Mouse (Mus musculus): Measurements from ENCODE around the gene Fbxo47.

Gene Fbxo47

DNA sequence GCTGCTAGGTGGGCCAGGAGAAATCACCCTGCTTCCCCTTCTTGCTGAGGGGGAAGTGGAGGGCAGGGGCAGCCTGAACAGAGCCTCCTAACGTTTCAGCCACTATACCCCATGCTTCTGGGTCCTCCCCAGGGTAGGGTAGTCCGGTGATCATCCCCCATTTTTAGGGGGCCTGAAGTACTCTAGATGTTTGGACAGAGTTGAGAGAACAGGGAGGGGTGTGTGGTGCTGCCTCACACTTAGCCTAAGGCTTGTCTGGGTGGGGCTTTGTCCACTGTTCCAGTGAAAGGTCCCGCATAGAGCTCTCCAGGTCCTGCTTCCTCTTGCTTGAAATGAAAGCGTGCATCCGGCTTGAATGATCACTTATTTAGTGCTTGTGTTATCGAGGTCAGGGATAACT, 53.5 kb downstream of the Fbxo47 start:
- no peak for DNase-seq (ENCODE audit: low spot score in 2 of 2)

DNA sequence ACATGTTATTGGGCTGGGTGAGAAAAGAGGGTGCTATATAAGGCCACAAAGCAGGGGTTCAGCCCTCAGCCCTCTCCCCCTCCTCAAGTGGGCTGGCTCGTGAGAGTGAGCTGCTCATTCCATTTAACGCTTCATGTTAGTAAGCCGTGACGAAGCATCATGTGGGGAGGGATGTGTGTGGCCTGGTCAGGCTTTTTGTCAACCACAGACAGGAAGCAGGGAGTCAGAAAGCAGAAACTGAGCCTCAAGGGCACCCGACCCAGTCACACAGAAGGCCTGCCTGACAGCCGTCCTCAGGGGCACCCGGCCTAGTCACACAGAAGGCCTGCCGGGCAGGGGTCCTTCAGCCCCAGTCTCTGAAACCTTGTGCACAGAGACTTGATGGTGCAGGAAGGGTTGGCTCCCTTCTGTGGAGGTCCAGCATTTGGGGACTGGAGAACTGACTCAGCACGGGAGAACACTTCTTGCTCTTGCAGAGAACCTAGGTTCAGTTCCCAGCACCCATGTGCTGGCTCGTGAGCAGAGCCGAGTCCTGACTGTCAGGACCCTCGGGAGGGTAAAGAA, 54.0 kb downstream of the Fbxo47 start:
- peak in 1 of 2 experiments; percentile 35 for DNase-seq (ENCODE audit: low spot score in 2 of 2)

DNA sequence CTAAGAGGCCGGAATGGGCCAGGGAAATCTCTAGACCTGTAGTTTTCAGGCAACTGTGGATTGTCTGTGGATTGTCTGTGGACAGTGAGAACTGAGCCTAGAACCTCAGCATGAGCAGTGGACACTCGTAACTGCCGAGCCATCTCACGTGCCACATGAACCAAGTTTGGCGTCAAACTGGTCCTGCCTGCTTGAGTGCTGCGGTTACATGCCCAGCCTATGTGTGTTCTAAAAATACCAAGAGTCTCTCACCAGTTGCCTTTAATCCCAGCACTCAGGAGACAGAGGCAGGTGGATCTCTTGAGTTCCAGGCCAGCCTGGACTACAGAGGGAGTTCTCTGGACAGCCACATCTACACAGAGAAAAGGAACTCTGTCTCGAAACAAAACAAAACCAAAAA, 54.6 kb downstream of the Fbxo47 start:
- DNase-seq (ENCODE audit: low spot score in 2 of 2) = no peak

DNA sequence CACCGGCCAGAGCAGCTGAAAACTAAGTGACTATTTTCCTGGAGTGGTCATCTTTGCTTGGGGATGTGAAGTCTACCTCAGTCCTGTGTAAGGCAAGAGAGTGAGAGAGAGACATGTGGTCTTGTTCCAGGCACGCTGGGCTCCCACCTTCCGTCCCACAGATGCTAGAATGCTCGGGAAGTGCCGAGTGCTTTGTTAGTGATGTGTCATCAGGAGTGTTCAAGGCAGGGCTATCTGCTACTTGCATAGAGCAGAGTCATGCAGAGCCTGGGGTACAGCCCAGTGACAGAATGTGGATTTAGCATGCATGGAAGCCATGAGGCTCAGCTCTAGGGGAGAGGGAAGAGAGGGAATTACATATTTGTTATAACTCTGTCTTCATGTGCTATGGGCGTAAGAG, 56.3 kb downstream of the Fbxo47 start:
- no peak for DNase-seq (ENCODE audit: low spot score in 2 of 2)

DNA sequence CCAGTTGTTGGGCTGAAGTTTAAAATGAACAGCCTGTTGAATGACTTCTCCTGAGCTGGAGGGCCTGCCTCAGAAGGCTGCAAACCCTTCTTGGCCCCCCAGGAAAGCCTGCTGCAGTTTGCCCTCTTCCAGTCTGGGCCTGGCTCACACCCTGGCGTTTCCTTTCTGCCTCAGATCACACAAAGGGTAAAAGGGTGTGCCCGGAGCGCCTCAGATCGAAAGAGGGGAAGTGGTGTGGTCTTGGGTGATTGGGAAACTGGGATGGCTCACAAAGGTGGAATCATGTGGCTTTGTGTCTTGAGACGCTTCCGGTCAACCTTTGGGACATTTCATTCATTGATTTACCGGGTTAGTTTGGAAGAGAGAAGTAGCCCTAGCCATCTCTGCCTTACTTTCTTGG, 57.5 kb downstream of the Fbxo47 start:
- DNase-seq (ENCODE audit: low spot score in 2 of 2) = no peak

DNA sequence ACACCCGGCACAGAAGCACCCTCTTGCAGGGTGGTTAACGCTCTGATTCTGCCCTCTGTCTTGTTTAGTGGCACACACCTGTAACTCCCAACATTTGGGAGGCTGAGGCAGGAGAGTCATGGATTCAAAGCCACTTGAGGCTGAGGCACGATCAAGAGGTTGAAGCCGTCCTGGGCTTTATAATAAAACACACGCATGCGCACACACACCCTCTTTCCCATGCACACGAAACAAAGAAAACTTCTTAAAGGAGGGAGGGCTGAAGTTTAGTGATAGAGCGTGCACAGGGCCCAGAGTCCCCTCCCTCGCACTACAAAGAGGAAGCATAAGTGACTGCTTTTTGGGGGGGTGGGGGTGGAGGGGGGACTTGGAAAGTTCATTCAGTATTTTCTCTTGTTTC, 58.0 kb downstream of the Fbxo47 start:
- DNase-seq (ENCODE audit: low spot score in 2 of 2) = no peak

DNA sequence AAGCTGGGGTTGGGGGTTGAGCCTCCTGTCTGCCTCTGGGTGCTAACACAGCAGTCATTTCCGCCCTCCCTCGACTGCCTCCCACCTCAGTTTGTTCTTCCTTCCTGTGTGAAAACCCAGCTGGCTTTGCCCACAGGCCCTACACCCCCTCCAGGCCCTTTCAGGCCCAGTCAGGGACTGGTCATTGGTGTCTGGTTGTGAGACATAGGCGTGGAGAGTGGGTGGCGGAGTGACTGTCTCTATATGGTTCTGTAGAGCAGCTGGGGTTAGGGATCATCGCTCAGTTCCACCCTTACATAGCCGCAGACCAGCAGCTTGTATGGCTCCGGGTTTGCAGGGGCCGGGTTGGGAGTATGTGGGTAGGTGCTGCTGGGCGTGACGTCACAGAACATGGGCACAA, 58.7 kb downstream of the Fbxo47 start:
- DNase-seq (ENCODE audit: low spot score in 2 of 2) = peak in 1 of 2 experiments; percentile 40

DNA sequence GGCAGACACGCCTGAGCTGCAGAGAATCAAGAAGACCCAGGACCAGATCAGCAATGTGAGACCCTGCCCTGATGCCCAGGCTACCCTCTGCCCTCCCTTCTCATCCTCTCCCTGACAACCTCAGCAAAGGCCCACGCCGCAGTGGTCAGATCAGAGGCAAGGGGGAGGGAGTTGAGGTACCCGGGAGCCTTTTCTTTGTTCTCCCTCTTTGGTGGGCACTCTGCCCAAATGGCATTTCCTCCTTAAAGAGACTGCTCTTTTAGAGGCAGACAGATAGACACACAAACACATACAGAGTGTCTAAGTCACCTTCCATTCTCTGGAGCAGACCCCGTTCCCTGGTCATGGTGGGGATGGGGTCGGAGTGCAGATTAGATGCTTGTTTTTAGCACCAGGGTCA, 59.1 kb downstream of the Fbxo47 start:
- DNase-seq (ENCODE audit: low spot score in 2 of 2) = no peak

DNA sequence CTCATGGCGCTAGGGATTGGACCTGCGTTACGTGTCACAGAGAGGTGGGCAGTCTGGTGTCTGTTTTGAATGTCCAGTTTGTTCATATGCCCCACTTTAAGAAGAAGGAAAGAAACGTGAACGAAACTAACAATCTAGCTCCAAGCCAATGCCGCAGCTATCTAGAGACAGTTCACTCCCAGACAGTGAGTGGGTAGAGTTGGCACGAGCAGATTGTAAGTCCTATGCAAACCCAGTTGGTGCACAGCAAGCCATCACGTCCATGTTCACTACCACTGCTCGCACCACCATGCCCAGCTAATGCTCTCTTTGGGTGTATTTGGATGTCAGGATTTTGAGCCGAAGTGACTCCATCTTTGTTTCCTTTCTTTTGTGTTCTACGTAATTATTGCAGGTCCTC, 59.8 kb downstream of the Fbxo47 start:
- no peak for DNase-seq (ENCODE audit: low spot score in 2 of 2)

DNA sequence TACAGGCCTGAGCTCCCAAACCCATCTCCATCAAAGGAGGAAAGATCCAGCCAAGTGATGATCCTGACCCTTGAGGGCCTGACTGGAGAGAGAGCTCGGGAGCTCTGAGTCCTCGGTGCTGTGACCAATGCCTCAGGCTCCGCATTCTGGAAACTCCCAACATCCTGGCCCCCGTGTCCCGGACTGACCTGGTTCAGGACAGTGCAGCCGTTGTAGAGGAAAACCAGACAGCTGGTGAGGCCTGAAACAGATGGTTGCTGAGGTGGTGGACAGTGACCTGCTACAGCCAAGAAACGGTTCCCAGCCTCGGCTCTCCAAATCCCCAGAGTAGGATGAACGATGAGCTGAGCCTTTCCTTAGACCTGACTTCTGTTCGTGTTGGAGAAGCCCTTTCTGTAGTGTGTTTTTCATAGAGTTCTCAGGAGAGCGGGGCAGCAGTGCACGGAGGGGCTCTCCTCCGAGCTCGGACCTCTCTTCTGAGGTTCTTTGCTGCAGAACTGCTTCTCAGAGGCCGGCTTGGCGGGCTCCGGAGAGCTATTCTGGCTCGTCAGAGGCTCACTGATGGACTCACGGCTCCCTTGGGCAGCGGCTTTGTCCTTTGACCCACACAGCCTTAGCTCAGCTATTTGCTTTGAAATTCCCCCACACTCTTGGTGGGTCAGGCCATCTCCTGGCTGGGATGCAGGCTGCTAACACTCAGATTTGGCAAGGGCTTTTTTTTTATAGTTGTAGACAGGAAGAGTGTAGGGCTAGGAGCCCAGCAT, 60.9 kb downstream of the Fbxo47 start:
- DNase-seq (ENCODE audit: low spot score in 2 of 2) = no peak

DNA sequence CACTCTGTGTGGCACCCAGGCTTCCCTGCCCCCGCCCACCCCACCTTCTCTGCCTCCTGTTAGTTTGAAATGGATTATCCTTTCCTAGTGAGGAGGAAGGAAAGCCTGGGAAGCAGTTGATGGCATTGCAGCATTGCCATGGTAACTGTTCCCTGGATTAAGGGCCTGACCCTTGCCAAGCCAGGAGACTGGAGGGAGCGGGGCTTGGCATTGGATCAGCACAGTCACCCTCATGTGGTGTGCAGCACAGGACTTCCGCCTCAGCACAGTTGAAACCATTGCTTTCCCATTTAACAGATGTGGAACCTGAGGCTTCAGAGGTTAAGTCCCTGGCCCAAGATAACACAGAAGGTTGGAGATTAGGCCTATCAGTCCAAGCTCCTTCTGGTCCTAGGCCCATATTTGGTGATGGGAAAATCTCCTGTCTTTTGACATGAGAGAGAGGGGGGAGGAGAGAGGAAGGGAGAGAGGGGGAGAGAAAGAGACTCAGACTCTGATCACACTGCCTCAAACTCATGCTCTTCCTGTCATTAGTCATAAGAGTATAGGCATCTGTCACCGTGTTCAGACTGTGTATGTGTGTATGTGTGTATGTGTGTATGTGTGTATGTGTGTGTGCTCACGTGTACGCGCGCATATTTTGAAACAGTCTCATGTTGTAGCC, 62.4 kb downstream of the Fbxo47 start:
- DNase-seq (ENCODE audit: low spot score in 2 of 2) = no peak

DNA sequence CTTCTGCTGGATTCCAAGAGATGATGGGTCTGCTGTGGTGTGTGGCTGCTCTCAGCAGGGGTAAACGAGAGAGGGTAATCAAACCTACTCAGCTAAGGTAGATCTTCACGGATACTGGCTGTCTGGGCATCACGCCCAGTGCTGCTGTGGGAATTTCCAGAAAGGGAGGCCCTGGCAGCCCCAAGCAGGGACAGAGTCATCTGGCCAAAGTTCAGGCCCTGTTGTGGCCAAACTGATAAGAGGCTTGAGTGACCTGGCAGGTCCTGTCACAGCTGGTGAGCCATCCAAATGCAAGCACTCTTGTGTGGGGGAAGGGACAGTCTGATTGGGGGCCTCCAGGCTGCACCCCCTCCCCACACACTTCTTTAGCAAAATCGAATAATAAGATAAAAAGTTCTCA, 63.1 kb downstream of the Fbxo47 start:
- DNase-seq (ENCODE audit: low spot score in 2 of 2) = no peak

DNA sequence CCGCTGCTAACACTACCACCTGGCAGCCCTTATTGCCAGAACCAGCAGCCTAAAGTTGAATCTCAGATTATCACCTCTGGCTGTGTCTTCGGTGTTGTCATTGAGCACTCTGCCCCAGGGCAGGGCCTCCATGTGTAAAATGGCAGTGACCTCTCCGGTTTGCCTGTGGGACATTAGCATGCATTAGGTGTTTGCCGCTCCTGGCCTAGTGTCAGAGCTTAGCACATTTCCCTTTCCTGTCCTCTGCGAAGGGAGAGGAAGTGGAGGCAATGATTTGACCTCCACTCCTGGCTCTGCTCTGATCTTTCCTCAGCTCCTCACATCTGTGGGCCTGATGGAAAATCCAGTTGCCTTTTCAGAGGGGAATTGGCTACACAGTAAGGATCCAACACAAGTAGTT, 64.0 kb downstream of the Fbxo47 start:
- DNase-seq (ENCODE audit: low spot score in 2 of 2) = no peak

DNA sequence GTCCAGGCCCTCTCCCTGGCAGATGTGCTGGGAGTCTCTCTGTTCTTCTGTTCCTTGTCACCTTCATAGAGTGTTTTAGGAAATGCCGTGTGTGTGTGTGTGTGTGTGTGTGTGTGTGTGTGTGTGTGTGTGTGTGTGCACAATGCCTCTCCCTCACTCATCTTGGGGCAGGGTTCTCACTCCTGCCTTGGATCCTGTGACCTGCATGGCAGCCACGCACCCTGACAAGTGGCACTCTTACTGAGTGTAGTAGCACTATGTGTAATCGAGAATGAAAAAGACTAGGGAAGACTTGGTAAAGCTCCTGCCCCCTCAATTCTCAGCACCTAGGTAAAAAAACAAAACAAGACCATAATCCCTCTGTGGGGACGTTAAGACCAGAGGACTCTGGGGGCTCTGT, 64.9 kb downstream of the Fbxo47 start:
- no peak for DNase-seq (ENCODE audit: low spot score in 2 of 2)

DNA sequence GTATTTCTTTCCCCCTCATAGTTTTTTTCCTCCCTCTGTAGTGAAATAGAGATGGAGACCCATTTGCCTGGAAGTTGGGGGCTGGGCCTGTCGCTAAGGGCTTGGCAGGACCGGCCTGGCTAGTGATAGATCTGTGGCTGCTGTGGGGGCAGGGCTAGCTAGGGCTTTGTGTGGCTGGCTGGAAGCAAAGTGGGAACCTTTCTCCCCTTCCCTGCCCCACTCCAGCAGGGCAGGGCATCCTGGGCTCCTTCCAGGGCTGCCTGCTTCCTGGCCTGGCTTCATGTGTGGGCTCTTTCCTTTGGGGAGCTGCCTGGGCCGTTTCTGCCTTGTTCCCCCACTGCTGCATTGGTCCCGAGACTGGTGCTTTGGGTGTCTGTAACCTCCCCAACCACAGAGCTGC, 65.4 kb downstream of the Fbxo47 start:
- no peak for DNase-seq (ENCODE audit: low spot score in 2 of 2)

DNA sequence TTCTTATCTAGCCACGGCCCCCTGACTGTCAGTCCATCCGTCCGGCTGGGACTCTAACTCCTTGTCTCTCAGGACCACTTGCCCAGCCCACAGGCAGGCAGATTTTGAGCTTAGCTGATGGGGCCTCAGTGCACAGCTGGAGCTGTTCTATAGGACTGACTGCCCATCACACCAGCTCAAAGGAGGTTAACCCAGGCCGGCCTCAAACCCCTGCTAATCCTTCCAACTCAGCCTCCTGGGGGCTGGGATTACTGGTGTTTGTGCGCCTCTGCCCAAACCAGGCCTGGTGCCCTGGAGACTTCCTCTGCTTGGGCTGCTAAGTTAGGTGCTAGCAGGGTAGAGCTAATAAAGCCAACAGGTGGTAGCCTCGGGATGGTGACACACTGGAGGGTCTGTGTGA, 66.0 kb downstream of the Fbxo47 start:
- no peak for DNase-seq (ENCODE audit: low spot score in 2 of 2)

DNA sequence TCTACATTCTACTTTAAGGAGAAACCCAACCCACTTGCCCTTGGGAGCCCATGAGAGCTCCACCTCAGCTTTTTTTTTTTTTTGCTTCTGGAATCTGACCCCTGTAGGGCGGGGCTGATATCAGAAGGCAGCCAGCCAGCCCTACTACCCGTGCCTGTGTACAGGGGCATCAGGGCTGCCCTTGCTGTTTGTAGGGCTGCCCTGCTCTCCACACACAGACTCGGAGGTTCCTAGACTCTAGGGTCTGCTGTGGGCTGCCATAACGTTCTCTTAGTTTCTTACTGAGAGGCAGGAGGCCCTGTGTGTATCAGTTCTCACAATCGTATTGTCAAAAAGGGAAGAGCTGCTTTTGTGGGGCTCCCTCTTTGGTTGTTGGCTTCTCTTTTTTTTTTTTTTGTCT, 66.6 kb downstream of the Fbxo47 start:
- DNase-seq (ENCODE audit: low spot score in 2 of 2) = no peak

DNA sequence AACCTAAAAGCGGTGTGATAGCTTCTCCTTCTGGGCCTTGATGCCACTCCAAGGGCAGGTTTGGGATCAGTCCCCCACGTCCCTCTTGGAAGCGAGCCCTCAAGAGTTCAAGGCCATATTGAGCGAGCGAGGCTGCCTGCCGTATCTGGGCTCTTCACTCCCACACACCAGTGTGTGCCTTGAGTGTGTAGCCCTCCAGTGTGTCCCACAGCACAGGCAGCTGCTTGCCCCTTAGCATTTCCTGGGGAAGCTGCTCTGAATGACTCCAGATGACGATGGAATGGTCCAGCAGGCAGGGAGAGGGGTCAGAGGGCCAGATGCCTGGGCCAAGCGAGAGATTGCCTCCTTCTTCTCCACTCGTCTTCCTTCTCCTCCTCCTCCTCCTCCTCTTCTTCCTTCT, 67.0 kb downstream of the Fbxo47 start:
- no peak for DNase-seq (ENCODE audit: low spot score in 2 of 2)

DNA sequence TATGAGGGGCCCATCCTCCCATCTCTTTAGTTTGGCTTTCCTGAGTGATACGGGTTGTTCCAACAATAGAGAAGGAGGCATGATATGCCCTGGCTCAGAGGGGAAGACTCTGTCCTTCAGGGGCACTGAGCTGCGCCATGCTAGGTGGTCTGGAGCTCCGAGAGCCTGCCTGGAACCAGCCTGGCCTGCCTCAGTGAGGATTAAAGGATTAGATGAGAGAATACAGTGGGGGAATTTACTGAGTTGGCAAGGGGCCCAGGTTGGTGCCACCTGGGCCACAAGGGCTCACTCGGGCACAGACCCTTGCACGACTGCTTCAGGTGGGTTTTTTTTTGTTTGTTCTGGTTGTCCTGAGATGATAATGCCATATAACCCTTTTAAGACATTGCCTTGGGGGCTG, 67.8 kb downstream of the Fbxo47 start:
- no peak for DNase-seq (ENCODE audit: low spot score in 2 of 2)

DNA sequence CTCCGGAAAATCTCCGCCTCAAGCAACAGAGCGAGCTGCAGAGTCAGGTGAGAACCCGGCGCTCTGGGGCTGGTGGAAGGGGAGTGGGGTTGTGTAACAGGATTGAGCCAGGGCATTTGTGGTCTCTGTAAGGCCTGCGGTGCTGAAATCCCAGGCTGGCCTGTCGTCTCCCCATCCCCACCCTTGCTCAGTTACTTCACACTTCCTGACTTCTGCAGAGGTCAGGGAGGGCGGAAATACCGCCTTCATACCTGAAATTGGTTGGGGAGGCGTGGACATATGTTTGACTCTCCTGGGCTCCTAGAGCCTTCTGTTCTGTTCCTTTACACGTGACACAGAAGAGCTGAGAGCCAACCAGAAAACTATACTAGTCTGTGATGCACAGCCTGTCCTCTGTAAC, 68.2 kb downstream of the Fbxo47 start:
- no peak for DNase-seq (ENCODE audit: low spot score in 2 of 2)

DNA sequence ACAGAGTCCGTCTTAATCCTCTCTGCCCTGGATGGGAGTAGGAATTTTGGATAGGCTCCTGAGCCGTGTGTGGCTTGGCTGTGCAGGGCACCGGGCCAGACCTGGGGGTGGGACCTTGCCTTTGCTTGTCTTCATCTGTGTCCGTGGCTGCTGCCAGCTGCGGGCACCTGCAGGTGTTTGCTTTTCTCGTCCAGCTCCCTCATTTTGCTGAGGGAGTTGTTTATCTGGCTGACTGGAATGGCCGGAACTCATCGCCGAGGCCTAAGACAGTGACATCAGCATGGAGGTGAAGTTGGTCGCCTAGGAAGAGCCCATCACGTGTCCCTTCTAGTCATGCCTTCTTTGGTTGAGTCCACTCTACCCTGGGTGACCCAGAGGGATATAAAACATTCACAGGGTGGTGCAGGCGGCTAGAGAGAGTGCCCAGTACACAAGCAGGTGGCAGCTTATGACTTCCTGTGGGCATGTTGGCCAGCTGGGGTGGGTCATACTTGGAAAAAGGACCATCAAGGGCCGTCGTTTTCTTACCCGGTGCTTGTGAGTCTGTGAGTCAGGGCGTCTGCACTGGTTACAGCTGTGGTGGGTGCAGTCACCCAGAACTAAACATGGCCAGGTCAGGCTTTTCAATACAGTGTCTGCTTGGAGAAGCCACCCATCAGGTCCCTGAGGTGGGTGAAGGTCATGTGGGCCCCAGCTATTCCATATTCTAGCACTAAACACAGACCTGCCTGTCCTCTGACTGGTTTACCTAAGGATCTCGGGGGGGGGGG, 70.0 kb downstream of the Fbxo47 start:
- no peak for DNase-seq (ENCODE audit: low spot score in 2 of 2)

DNA sequence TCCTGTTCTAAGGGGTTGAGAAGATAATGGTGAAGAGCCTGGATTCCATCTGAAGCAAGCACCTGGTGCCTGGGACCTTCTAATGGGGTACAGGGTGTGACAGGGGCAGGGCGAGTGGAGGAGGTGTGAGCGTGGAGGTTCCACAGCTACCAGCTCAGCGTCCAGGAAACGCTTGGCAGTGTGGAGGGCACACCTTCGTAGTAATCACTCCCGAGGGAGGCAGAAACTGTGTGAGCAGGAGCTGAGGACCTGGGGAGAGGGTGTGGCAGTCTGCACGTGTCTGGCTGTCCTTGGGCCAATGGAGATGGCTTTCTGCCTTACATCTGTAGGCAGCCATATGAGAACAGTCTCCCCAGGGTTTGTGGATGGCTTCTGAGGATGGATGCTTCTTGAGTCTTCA, 70.9 kb downstream of the Fbxo47 start:
- no peak for DNase-seq (ENCODE audit: low spot score in 2 of 2)

DNA sequence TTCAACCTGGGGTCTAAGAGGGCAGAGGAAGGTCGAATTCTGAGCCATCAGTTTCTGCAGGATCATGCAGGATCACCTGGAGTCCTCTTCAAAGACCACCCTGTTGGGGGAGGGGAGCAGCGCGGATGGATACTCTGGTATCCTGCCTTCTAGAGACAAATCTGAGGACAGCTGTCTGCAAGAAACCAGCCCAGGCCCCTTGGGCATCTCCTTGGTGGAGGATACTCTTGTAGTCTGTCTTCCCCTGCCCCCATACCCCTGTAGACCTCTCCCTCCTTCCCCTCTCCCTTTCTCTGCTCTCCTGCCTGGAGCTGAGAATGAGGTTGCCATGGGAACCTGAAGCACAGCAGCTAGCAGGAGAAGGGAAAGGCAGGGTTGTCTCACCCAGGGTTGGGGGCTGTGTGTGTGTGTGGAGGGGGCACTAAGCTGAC, 71.4 kb downstream of the Fbxo47 start:
- no peak for DNase-seq (ENCODE audit: low spot score in 2 of 2)

All from spleen, postnatal 14 days (tissue).